Comparison of ENCODE assay signal across 9 mouse cellular contexts in genomic region chr9:107553541-107554318, GRCm38 (mm10). TPM values are rescaled to one million over a fixed set of nuclear protein-coding genes. Genes with fewer than 3 reads are reported as not detected.
DNase-seq lines count a peak whose midpoint lies in the region; ATAC-seq and TF ChIP-seq lines count a peak whose summit lies in the region.
"Had no signal": no experiment of that assay in that cellular context is flagged by ENCODE, and none has a peak within 500 bp of the region (broad histone marks: within the 10 kb centered on the region; RNA-seq: fewer than 3 reads in every experiment).

No protein-coding gene starts in this region.

- peak overlapping the region; percentile 69 for H3K9ac ChIP-seq in embryonic facial prominence, embryonic 11.5 days (replicated peaks; ENCODE audit: low read length)
- H3K9ac ChIP-seq in hindbrain, embryonic 15.5 days, result peak overlapping the region; percentile 64
- peak overlapping the region; percentile 78 for H3K9ac ChIP-seq in lung, embryonic 16.5 days (ENCODE audit: low read length)
- peak overlapping the region; percentile 58 for H3K9ac ChIP-seq in stomach, postnatal 0 days (ENCODE audit: low read length)

- peaks cover 5% of the 10 kb centered on the region; the same call in 1 of the 2 replicates for H3K27me3 ChIP-seq in embryonic facial prominence, embryonic 11.5 days (ENCODE audit: control insufficient read depth, insufficient read depth, low read length)
- peaks cover 44% of the 10 kb centered on the region for H3K27me3 ChIP-seq in hindbrain, embryonic 15.5 days
- no peaks in the 10 kb centered on the region for H3K27me3 ChIP-seq in lung, embryonic 16.5 days (ENCODE audit: control insufficient read depth, insufficient read depth, low read depth, low read length)
- no peaks in the 10 kb centered on the region for H3K27me3 ChIP-seq in stomach, postnatal 0 days (ENCODE audit: control insufficient read depth, insufficient read depth, low read length)

- H3K4me3 ChIP-seq in embryonic facial prominence, embryonic 11.5 days (ENCODE audit: low read depth, low read length), result peak overlapping the region; percentile 74
- H3K4me3 ChIP-seq in hindbrain, embryonic 15.5 days, result peak overlapping the region; percentile 52
- peak overlapping the region; percentile 83 for H3K4me3 ChIP-seq in lung, embryonic 16.5 days (ENCODE audit: low read length)
- H3K4me3 ChIP-seq in stomach, postnatal 0 days (ENCODE audit: low read depth, low read length), result peak overlapping the region; percentile 69

- no peaks in the 10 kb centered on the region; the same call in none of the 2 replicates for H3K4me1 ChIP-seq in embryonic facial prominence, embryonic 11.5 days (ENCODE audit: control insufficient read depth, insufficient read depth, low read length)
- H3K4me1 ChIP-seq in hindbrain, embryonic 15.5 days (replicated peaks), result peaks cover 44% of the 10 kb centered on the region
- H3K4me1 ChIP-seq in lung, embryonic 16.5 days (replicated peaks; ENCODE audit: control insufficient read depth, insufficient read depth, low read length), result peaks cover 46% of the 10 kb centered on the region
- peaks cover 22% of the 10 kb centered on the region for H3K4me1 ChIP-seq in stomach, postnatal 0 days (replicated peaks; ENCODE audit: control insufficient read depth, insufficient read depth)

- TF ChIP-seq EP300 in stomach, postnatal 0 days (optimal IDR thresholded peaks at IDR 0.05), result no peak

- H3K4me2 ChIP-seq in embryonic facial prominence, embryonic 11.5 days (ENCODE audit: low read depth, low read length), result peak overlapping the region; percentile 91
- peak overlapping the region; percentile 87 for H3K4me2 ChIP-seq in hindbrain, embryonic 15.5 days
- H3K4me2 ChIP-seq in lung, embryonic 16.5 days (ENCODE audit: low read depth, low read length), result peak overlapping the region; percentile 91
- H3K4me2 ChIP-seq in stomach, postnatal 0 days (replicated peaks; ENCODE audit: low read depth), result peak overlapping the region; percentile 83

- peaks cover 3% of the 10 kb centered on the region for H3K36me3 ChIP-seq in embryonic facial prominence, embryonic 11.5 days (replicated peaks; ENCODE audit: control insufficient read depth, insufficient read depth, low read depth, low read length)
- H3K36me3 ChIP-seq in hindbrain, embryonic 15.5 days, result peaks cover 15% of the 10 kb centered on the region
- peaks cover 12% of the 10 kb centered on the region for H3K36me3 ChIP-seq in lung, embryonic 16.5 days (ENCODE audit: control insufficient read depth, insufficient read depth, low read length)
- H3K36me3 ChIP-seq in stomach, postnatal 0 days (ENCODE audit: control insufficient read depth, insufficient read depth, low read length), result peaks cover 16% of the 10 kb centered on the region

- H3K9me3 ChIP-seq in embryonic facial prominence, embryonic 11.5 days (replicated peaks; ENCODE audit: control insufficient read depth, low read length), result no peaks in the 10 kb centered on the region
- no peaks in the 10 kb centered on the region for H3K9me3 ChIP-seq in hindbrain, embryonic 15.5 days
- no peaks in the 10 kb centered on the region for H3K9me3 ChIP-seq in lung, embryonic 16.5 days (ENCODE audit: control insufficient read depth, low read length)
- H3K9me3 ChIP-seq in stomach, postnatal 0 days (ENCODE audit: control insufficient read depth, low read length), result no peaks in the 10 kb centered on the region

- ATAC-seq in embryonic facial prominence, embryonic 11.5 days (replicated peaks; ENCODE audit: insufficient number of reproducible peaks, low FRiP score, low TSS enrichment, low read depth), result peak; percentile 42
- peak; percentile 62 for ATAC-seq in hindbrain, embryonic 15.5 days (ENCODE audit: low FRiP score, low read depth)
- ATAC-seq in lung, embryonic 16.5 days (ENCODE audit: low read depth), result peak; percentile 32
- ATAC-seq in stomach, postnatal 0 days (ENCODE audit: low FRiP score, low TSS enrichment), result peak; percentile 33; the same call in 1 of the 2 replicates

- TF ChIP-seq CTCF in stomach, postnatal 0 days (IDR thresholded peaks at IDR 0.05; ENCODE audit: low read depth), result no peak

- DNase-seq in embryo, embryonic 10.5 days (ENCODE audit: low spot score), result peak; percentile 46
- DNase-seq in embryo, embryonic 10 days (ENCODE audit: low spot score), result no peak
- peak; percentile 55 to 61 for DNase-seq in B cell, adult 2 months
- DNase-seq in embryonic facial prominence, embryonic 11.5 days (ENCODE audit: low spot score), result no peak
- no peak for DNase-seq in stomach, postnatal 0 days (ENCODE audit: low spot score)
- DNase-seq in layer of hippocampus, postnatal 36 days, result no peak

- peak overlapping the region; percentile 28; the same call in 1 of the 2 replicates for H3K27ac ChIP-seq in embryonic facial prominence, embryonic 11.5 days (replicated peaks; ENCODE audit: low read depth, low read length)
- peak overlapping the region; percentile 84 for H3K27ac ChIP-seq in hindbrain, embryonic 15.5 days (replicated peaks)
- peak overlapping the region; percentile 92 for H3K27ac ChIP-seq in lung, embryonic 16.5 days (ENCODE audit: low read length)
- peak overlapping the region; percentile 78 for H3K27ac ChIP-seq in stomach, postnatal 0 days (replicated peaks)

- WGBS in embryonic facial prominence, embryonic 11.5 days, result 8% methylated on average over 37 of the region's 37 CpGs
- WGBS in hindbrain, embryonic 15.5 days, result 7% methylated on average over 37 of the region's 37 CpGs
- WGBS in lung, embryonic 16.5 days, result 5% methylated on average over 37 of the region's 37 CpGs
- WGBS in stomach, postnatal 0 days, result 7% methylated on average over 37 of the region's 37 CpGs

RNA-seq across cellular contexts. Expression of gene Rassf1, which starts 2.4 kb away (rescaled TPM):
- 42.4 and 43.3 TPM in 2 replicates for polyA plus RNA-seq in embryonic facial prominence, embryonic 11.5 days (2014; fragmentation: Nextera tagmentation; extraction: Ambion mirVana)
- polyA plus RNA-seq in hindbrain, embryonic 15.5 days (2015; fragmentation: Nextera tagmentation; extraction: Ambion mirVana), result 43.6 and 43.9 TPM in 2 replicates
- 55.4 and 58.5 TPM in 2 replicates for polyA plus RNA-seq in lung, embryonic 16.5 days (2015; fragmentation: Nextera tagmentation; extraction: Ambion mirVana)
- polyA plus RNA-seq in stomach, postnatal 0 days (2015; fragmentation: Nextera tagmentation; extraction: Ambion mirVana), result 44.2 and 46.5 TPM in 2 replicates
- total RNA-seq in layer of hippocampus, postnatal 36 days (2021), result 10 to 100 TPM; 15.8 TPM

RNA-seq across cellular contexts. Expression of gene Zmynd10, which starts 6.6 kb away (rescaled TPM):
- polyA plus RNA-seq in embryonic facial prominence, embryonic 11.5 days (2014; fragmentation: Nextera tagmentation; extraction: Ambion mirVana), result 0.93 and 1.1 TPM in 2 replicates
- 3.4 and 4.3 TPM in 2 replicates for polyA plus RNA-seq in hindbrain, embryonic 15.5 days (2015; fragmentation: Nextera tagmentation; extraction: Ambion mirVana)
- polyA plus RNA-seq in lung, embryonic 16.5 days (2015; fragmentation: Nextera tagmentation; extraction: Ambion mirVana), result 16.7 and 19.7 TPM in 2 replicates
- 0.94 and 0.97 TPM in 2 replicates for polyA plus RNA-seq in stomach, postnatal 0 days (2015; fragmentation: Nextera tagmentation; extraction: Ambion mirVana)
- total RNA-seq in layer of hippocampus, postnatal 36 days (2021), result 1 to 10 TPM; 3.4 to 4.3 TPM
- total RNA-seq: heart, postnatal 10 days had no signal

RNA-seq across cellular contexts. Expression of gene Tusc2, which starts 9.3 kb away (rescaled TPM):
- polyA plus RNA-seq in embryonic facial prominence, embryonic 11.5 days (2014; fragmentation: Nextera tagmentation; extraction: Ambion mirVana), result 68.5 and 68.9 TPM in 2 replicates
- polyA plus RNA-seq in hindbrain, embryonic 15.5 days (2015; fragmentation: Nextera tagmentation; extraction: Ambion mirVana), result 119 and 129 TPM in 2 replicates
- polyA plus RNA-seq in lung, embryonic 16.5 days (2015; fragmentation: Nextera tagmentation; extraction: Ambion mirVana), result 35.6 and 41.6 TPM in 2 replicates
- 44.9 and 48.7 TPM in 2 replicates for polyA plus RNA-seq in stomach, postnatal 0 days (2015; fragmentation: Nextera tagmentation; extraction: Ambion mirVana)
- 10 to 100 TPM; 70.1 to 82.0 TPM for total RNA-seq in layer of hippocampus, postnatal 36 days (2021)

RNA-seq across cellular contexts. Expression of gene Nprl2, which starts 11.7 kb away (rescaled TPM):
- polyA plus RNA-seq in embryonic facial prominence, embryonic 11.5 days (2014; fragmentation: Nextera tagmentation; extraction: Ambion mirVana), result 39.2 and 41.9 TPM in 2 replicates
- 69.2 and 70.2 TPM in 2 replicates for polyA plus RNA-seq in hindbrain, embryonic 15.5 days (2015; fragmentation: Nextera tagmentation; extraction: Ambion mirVana)
- polyA plus RNA-seq in lung, embryonic 16.5 days (2015; fragmentation: Nextera tagmentation; extraction: Ambion mirVana), result 41.9 and 43.7 TPM in 2 replicates
- 24.8 and 24.9 TPM in 2 replicates for polyA plus RNA-seq in stomach, postnatal 0 days (2015; fragmentation: Nextera tagmentation; extraction: Ambion mirVana)
- total RNA-seq in layer of hippocampus, postnatal 36 days (2021), result 10 to 100 TPM; 39.7 to 47.9 TPM

RNA-seq across cellular contexts. Expression of gene Cyb561d2, which starts 11.7 kb away (rescaled TPM):
- 14.3 and 18.9 TPM in 2 replicates for polyA plus RNA-seq in embryonic facial prominence, embryonic 11.5 days (2014; fragmentation: Nextera tagmentation; extraction: Ambion mirVana)
- polyA plus RNA-seq in hindbrain, embryonic 15.5 days (2015; fragmentation: Nextera tagmentation; extraction: Ambion mirVana), result 45.3 and 47.3 TPM in 2 replicates
- polyA plus RNA-seq in lung, embryonic 16.5 days (2015; fragmentation: Nextera tagmentation; extraction: Ambion mirVana), result 27.6 and 32.9 TPM in 2 replicates
- polyA plus RNA-seq in stomach, postnatal 0 days (2015; fragmentation: Nextera tagmentation; extraction: Ambion mirVana), result 26.7 and 28.2 TPM in 2 replicates
- 10 to 100 TPM; 15.1 to 18.2 TPM for total RNA-seq in layer of hippocampus, postnatal 36 days (2021)

Comparison
In these comparisons a context has a peak if more than half of its experiments do, and no peak if none do; other contexts are left out.
1. DNase-seq: peak in embryo, embryonic 10.5 days (single experiment) and B cell, adult 2 months (2 of 2); none in embryo, embryonic 10 days (single experiment), embryonic facial prominence, embryonic 11.5 days (single experiment), stomach, postnatal 0 days (single experiment) and layer of hippocampus, postnatal 36 days (0 of 2).
2. H3K27ac ChIP-seq: peak in every context shown above with its lines; median percentile 92 in lung, embryonic 16.5 days; 84 in hindbrain, embryonic 15.5 days; 78 in stomach, postnatal 0 days; 28 in embryonic facial prominence, embryonic 11.5 days.
3. Peak in every context shown above with its lines, with median percentiles within 50 percentile points of each other: ATAC-seq, H3K4me2 ChIP-seq, H3K4me3 ChIP-seq and H3K9ac ChIP-seq.